Mouse (Mus musculus) midbrain, embryonic 11.5 days (tissue): ENCODE measurements at regions not wholly inside any gene's neighbourhood (a gene's known extent, or its start where the extent isn't known, plus 50 kb on each side); places are given as distances from the start of the nearest gene placed in this dataset.

Source experiments
- ATAC-seq: fragments of 200-750 bp; cut with Nextera tagmentation; 2 replicates; pipeline ENCODE4 v1.8.0; 2017; ENCODE audit warnings: moderate TSS enrichment, moderate library complexity; ENCODE audit not compliant: low FRiP score
- DNase-seq: peaks from one replicate; pipeline ENCODE4 v3.0.0; 2015; ENCODE audit warnings: low spot score; ENCODE audit errors: missing footprints
- H3K27ac ChIP-seq: fragments of 300-500 bp; sonication (generic); 2 replicates; pipeline ENCODE4 v1.5.1; 2014; ENCODE audit warnings: low read depth, low read length
- H3K27me3 ChIP-seq: fragments of 300-500 bp; sonication (generic); 2 replicates; pipeline ENCODE4 v1.6.1; 2014; ENCODE audit warnings: mild to moderate bottlenecking, low read length, moderate library complexity, mixed read lengths; ENCODE audit not compliant: control insufficient read depth, insufficient read depth
- H3K36me3 ChIP-seq: fragments of 300-500 bp; sonication (generic); 2 replicates; pipeline ENCODE4 v1.6.1; 2014; ENCODE audit warnings: mild to moderate bottlenecking, low read length, moderate library complexity, mixed read lengths; ENCODE audit not compliant: control insufficient read depth, insufficient read depth
- H3K4me1 ChIP-seq: fragments of 300-500 bp; sonication (generic); 2 replicates; pipeline ENCODE4 v1.6.1; 2014; ENCODE audit warnings: low read length; ENCODE audit not compliant: control insufficient read depth, insufficient read depth
- H3K4me2 ChIP-seq: fragments of 300-500 bp; sonication (generic); 2 replicates; pipeline ENCODE4 v1.6.1; 2014; ENCODE audit warnings: mild to moderate bottlenecking, moderate library complexity
- H3K4me3 ChIP-seq: fragments of 300-500 bp; sonication (generic); 2 replicates; pipeline ENCODE4 v1.5.1; 2014; ENCODE audit warnings: low read depth, low read length
- H3K9ac ChIP-seq: fragments of 300-500 bp; sonication (generic); 2 replicates; pipeline ENCODE4 v1.6.1; 2014; ENCODE audit warnings: low read length
- H3K9me3 ChIP-seq: fragments of 300-500 bp; sonication (generic); 2 replicates; pipeline ENCODE4 v1.6.1; 2016; ENCODE audit warnings: low read length; ENCODE audit not compliant: control insufficient read depth
- WGBS: fragments of 180-500 bp; shearing (Covaris S2); extraction: QIAGEN DNeasy Blood & Tissue Kit; methylation state at CpG from one replicate; pipeline ENCODE4 v1.1.7; 2014; 5-methylcytosine and 5-hydroxymethylcytosine counted together

- H3K4me3 ChIP-seq: no peak overlapping the region
- DNase-seq (no peak), ATAC-seq (no peak)
- H3K9me3 ChIP-seq: no peaks in the 10 kb centered on the region
- H3K4me2 ChIP-seq: no peak overlapping the region
- no peak overlapping the region for H3K9ac ChIP-seq
- peaks cover 5% of the 10 kb centered on the region; the same call in 1 of the 2 replicates for H3K4me1 ChIP-seq
- WGBS: 74% methylated on average over 2 of the region's 2 CpGs
- H3K27me3 ChIP-seq: no peaks in the 10 kb centered on the region
- no peak overlapping the region for H3K27ac ChIP-seq
- no peaks in the 10 kb centered on the region for H3K36me3 ChIP-seq
Measured at GRCm38 (mm10) chr13:34576392-34576791, 76.9 kb downstream of the Pxdc1 start.

DNA sequence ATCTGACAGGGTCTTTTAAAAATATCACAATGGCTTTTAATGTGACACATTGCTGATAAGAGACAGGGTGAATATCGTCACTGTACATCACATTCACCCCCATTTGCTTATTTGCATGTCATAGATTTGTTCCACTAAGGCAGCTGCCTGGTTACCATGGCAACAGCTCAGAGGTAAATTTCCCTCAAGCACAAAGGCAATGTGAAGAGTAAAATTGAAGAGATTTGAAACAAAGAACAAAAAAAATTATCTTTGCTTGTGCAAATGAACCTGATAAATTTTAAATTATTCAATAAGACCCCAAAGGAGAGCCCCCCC lies 77.3 kb downstream of the Pxdc1 start:
- ATAC-seq (peak; percentile 42; the same call in 1 of the 2 replicates), DNase-seq (peak; percentile 83)
- Histone ChIP-seq H3K4me2 (no peak overlapping the region), H3K27me3 (no peaks in the 10 kb centered on the region), H3K4me1 (peaks cover 5% of the 10 kb centered on the region; the same call in 1 of the 2 replicates), H3K9ac (no peak overlapping the region), H3K27ac (no peak overlapping the region; the same call in 1 of the 2 replicates), H3K36me3 (no peaks in the 10 kb centered on the region), H3K9me3 (no peaks in the 10 kb centered on the region), H3K4me3 (no peak overlapping the region)
- WGBS: 34% methylated on average over 1 of the region's 1 CpGs

DNA sequence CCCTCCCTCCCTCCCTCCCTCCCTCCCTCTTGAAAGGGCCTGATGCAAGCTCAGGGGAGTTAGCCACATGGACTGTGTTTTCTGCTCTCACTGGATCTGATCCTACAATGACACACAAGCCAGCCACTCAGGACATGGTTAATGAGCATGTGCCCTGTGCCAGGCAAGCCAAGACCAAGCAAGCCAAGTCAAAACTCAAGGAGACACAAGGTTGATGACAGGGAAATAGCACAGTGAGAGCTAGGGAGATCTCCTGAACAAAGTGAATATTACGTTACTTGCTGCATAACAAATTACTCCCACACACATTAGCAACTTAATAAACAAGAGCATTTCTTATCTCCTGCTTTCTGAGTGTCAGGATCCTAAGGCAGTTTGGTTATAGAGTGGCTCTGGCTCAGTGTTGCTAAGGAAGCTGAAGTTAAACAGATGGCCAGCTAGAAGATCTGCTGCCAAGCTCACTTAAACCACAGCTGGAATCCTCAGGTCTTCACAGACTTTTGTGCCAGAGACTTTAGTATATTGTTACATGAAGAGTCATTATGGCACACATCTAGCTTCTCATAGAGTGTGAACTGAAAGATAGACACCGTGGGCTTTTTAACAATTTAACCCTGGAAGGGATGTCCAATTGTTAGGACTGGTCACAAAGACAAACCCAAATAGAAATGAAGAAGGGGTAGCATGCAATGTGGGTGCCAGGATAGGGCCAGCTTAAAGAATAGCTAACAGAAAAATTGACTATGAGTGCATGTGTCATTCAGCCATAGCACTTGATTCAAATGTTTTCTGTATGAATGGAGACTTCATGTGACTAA lies 77.9 kb downstream of the Pxdc1 start:
- H3K4me2 ChIP-seq: no peak overlapping the region
- no peak overlapping the region; the same call in 1 of the 2 replicates for H3K27ac ChIP-seq
- WGBS: 82% methylated on average over 2 of the region's 2 CpGs
- H3K36me3 ChIP-seq: no peaks in the 10 kb centered on the region
- DNase-seq (no peak), ATAC-seq (peak; percentile 33; the same call in 1 of the 2 replicates)
- H3K9ac ChIP-seq: no peak overlapping the region
- H3K4me1 ChIP-seq: peaks cover 5% of the 10 kb centered on the region; the same call in 1 of the 2 replicates
- H3K27me3 ChIP-seq: no peaks in the 10 kb centered on the region
- H3K9me3 ChIP-seq: no peaks in the 10 kb centered on the region
- H3K4me3 ChIP-seq: no peak overlapping the region

DNA sequence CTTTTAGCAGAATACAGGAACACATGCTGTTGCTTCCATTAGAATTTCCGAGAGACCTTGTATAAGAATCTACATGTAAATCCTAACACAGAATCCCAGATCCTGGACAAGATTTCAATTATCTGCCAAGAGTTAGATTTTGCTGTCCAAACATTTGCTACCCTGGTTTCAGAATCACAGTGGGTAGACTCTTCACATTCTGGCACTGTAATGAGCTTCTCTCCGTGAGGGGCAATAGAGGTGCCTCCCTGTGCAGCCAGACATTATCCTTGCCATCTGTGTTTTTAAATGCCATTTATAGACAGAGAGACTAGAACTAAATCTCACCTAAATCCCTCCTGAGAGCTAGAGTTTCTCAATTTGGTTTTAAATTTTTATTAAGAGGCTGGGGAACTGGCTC lies 84.0 kb downstream of the Pxdc1 start:
- no peak overlapping the region for H3K9ac ChIP-seq
- no peaks in the 10 kb centered on the region for H3K4me1 ChIP-seq
- H3K27me3 ChIP-seq: no peaks in the 10 kb centered on the region
- ATAC-seq: no peak
- DNase-seq: no peak
- 73% methylated on average over 2 of the region's 2 CpGs for WGBS
- no peaks in the 10 kb centered on the region for H3K9me3 ChIP-seq
- H3K4me2 ChIP-seq: no peak overlapping the region
- no peak overlapping the region for H3K4me3 ChIP-seq
- no peak overlapping the region for H3K27ac ChIP-seq
- H3K36me3 ChIP-seq: no peaks in the 10 kb centered on the region

GRCm38 (mm10) chr13:34566687-34567086 lies 86.6 kb downstream of the Pxdc1 start:
- Histone ChIP-seq H3K4me1 (no peaks in the 10 kb centered on the region), H3K9ac (no peak overlapping the region), H3K27me3 (no peaks in the 10 kb centered on the region), H3K4me2 (no peak overlapping the region), H3K36me3 (no peaks in the 10 kb centered on the region), H3K9me3 (no peaks in the 10 kb centered on the region), H3K4me3 (no peak overlapping the region), H3K27ac (no peak overlapping the region)
- 98% methylated on average over 1 of the region's 1 CpGs for WGBS
- DNase-seq: no peak
- ATAC-seq: no peak

GRCm38 (mm10) chr13:34550130-34550884 lies 103.0 kb downstream of the Pxdc1 start:
- WGBS: 66% methylated on average over 5 of the region's 5 CpGs

DNA sequence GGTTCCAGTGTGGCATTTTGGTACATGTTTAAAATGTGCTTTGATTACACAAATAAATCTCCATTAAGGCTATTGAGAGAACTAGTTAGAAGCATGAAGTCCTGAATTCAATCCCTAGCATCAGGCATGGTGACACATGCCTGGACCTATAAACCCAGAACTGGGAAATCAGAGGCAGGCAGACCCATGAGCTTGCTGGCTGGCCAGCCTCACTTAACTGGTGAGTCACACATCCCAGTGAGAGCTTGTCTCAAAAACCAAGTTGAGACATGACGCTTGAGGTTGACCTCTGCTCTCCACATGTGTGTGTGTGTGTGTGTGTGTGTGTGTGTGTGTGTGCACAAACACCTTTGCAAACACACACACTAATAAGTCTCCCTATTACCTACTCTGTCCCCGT lies 112.6 kb downstream of the Pxdc1 start:
- WGBS: 85% methylated on average over 2 of the region's 2 CpGs
- no peak overlapping the region for H3K9ac ChIP-seq

More at GRCm38 (mm10) chr13:34550130-34550884, 103.0 kb downstream of the Pxdc1 start:
- Histone ChIP-seq H3K4me2 (no peak overlapping the region), H3K4me1 (peaks cover 2% of the 10 kb centered on the region; the same call in 1 of the 2 replicates), H3K27me3 (no peaks in the 10 kb centered on the region), H3K4me3 (no peak overlapping the region), H3K9me3 (no peaks in the 10 kb centered on the region), H3K9ac (no peak overlapping the region), H3K27ac (no peak overlapping the region), H3K36me3 (no peaks in the 10 kb centered on the region)
- no peak for DNase-seq
- ATAC-seq: no peak

DNA sequence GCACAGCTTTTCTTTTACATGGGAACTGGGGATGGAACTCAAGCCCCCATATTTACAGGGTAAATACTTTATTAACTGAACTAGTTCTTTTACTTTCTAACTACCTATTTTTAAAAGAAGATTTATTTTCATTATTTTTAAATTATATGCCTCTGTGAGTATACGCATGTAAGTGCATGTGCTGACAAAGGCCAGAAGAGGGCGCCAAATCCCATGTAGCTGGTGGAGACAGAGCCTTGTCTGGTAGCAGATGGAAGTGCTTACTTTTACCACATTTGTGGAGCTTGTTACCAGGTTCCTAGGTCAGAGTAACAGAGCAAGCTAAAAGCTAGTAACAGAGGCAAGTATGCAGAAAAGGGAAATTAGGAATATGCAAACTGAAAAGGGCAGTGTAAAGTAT lies 119.4 kb downstream of the Pxdc1 start:
- no peak overlapping the region for H3K27ac ChIP-seq
- WGBS: 78% methylated on average over 2 of the region's 2 CpGs

More for the DNA sequence above, 112.6 kb downstream of the Pxdc1 start:
- DNase-seq (no peak), ATAC-seq (no peak)
- Histone ChIP-seq H3K4me1 (no peaks in the 10 kb centered on the region), H3K27me3 (no peaks in the 10 kb centered on the region), H3K36me3 (no peaks in the 10 kb centered on the region), H3K9me3 (no peaks in the 10 kb centered on the region), H3K4me2 (no peak overlapping the region), H3K27ac (no peak overlapping the region), H3K4me3 (no peak overlapping the region)

DNA sequence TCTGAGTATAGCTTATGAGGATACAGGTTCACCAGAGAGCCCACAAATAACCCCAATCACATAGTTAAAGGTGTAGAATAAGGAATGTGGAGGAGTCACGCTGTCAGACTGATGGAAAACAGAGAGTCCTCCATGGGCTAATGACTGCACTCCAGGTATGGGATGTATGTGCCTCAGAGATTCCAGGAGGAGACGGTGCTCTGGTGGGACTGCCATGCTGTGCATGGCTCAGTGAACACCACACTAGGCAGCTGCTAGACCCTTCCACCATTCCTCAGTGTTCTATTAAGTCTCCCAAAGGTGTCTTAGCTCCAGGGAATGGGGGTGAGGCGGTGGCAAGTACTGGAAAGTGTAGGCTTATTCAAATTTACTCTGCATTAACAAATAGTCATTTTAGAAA lies 142.0 kb downstream of the Pxdc1 start:
- no peak for DNase-seq
- no peaks in the 10 kb centered on the region for H3K27me3 ChIP-seq
- 84% methylated on average over 3 of the region's 3 CpGs for WGBS
- H3K36me3 ChIP-seq: no peaks in the 10 kb centered on the region
- no peaks in the 10 kb centered on the region for H3K9me3 ChIP-seq
- ATAC-seq: no peak
- H3K9ac ChIP-seq: no peak overlapping the region
- H3K27ac ChIP-seq: no peak overlapping the region
- no peak overlapping the region for H3K4me3 ChIP-seq
- no peak overlapping the region for H3K4me2 ChIP-seq
- H3K4me1 ChIP-seq: no peaks in the 10 kb centered on the region

More for the DNA sequence above, 119.4 kb downstream of the Pxdc1 start:
- DNase-seq (no peak), ATAC-seq (no peak)
- Histone ChIP-seq H3K27me3 (no peaks in the 10 kb centered on the region), H3K36me3 (no peaks in the 10 kb centered on the region), H3K4me2 (no peak overlapping the region), H3K9me3 (peaks cover 4% of the 10 kb centered on the region; the same call in 1 of the 2 replicates), H3K4me1 (no peaks in the 10 kb centered on the region), H3K4me3 (no peak overlapping the region), H3K9ac (no peak overlapping the region)
